Mouse (Mus musculus): Measurements from ENCODE around the gene Stard3nl.

DNA sequence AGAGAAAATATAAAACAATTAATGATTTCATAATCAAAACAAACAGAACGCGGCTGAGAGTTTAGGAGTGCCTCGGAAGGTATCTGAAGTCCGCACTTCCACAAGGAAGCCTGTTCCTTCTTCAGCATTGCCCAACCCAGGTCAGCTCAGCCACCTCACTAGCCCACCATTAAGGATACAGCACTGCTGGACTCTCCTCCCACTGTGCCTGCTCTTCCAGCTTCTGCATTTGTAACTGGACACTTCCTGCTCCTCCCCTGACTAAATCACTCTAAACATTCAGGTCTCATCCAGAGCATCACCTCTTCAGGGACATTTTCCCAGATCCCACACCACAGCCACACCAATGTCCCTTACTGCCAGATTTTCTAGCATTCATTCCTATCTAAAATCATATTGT, 1.4 kb downstream of the Stard3nl start:
- TF ChIP-seq CTCF (IDR thresholded peaks at IDR 0.05; ENCODE audit: low read depth) (no peak), EP300 (IDR thresholded peaks at IDR 0.05; ENCODE audit: low read depth) (no peak)

All from liver, embryonic 14.5 days (tissue).